Mouse (Mus musculus): ENCODE results near the gene Slc5a9.
"Not testable (repeated sequence)": the region's sequence is repeated elsewhere in the genome, so short reads cannot be mapped to it uniquely, and the experiment has no call there.

The Slc5a9 gene

GRCm38 (mm10) chr4:111902775-111903174, at the start of gene Slc5a9:
Gene Slc5a9 (minus strand): TSS chr4:111902918.
- no peak for DNase-seq (ENCODE audit: low read depth in 1 of 2, low spot score in 2 of 2)

DNA sequence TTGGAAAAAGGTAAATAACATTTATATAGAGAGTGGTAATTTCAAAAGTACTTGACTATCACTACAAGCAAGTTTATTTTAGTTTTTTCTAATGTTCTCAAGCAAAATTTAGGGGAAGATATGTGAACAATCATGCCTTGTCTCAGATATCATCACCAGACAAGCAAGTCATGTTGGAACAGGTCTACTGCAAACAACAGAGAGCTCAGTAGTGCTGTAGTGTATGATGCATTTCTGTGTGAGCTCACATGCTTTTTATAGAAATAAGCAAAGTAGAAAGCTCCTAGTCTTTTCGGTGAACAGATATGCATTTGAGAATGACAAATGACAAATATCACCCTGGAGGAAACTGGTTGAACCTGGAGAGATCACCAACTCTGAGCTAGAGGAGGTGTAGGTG, 16.4 kb upstream of the Slc5a9 start, which contains the start of gene Skint8:
TSS of gene Skint8 (plus strand) at position 301 of the 400 bp plus-strand sequence.
- no peak for DNase-seq (ENCODE audit: low read depth in 1 of 2, low spot score in 2 of 2)

GRCm38 (mm10) chr4:111907926-111908325, 5.2 kb upstream of the Slc5a9 start:
- no peak for DNase-seq (ENCODE audit: low read depth in 1 of 2, low spot score in 2 of 2)

DNA sequence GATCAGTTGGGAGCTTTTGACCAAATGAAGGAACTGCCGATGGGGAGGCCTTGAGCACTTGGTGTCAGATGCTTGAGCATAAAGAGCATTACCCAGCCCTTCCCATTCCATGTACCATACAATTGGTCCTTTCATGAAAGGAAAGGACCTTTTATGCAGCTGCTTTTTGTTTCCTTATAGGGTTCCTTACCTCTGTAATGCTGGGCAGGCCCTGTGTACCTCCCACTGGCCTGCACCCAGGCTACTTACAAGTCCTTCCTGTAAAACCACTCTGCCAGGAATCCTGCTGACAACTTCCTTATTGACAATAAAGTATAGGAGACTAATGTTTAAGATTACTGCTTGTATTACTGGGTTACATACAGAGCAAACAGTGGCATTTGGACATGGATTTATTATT, 1.2 kb downstream of the Slc5a9 start:
- DNase-seq (ENCODE audit: low read depth in 1 of 2, low spot score in 2 of 2): no peak

DNA sequence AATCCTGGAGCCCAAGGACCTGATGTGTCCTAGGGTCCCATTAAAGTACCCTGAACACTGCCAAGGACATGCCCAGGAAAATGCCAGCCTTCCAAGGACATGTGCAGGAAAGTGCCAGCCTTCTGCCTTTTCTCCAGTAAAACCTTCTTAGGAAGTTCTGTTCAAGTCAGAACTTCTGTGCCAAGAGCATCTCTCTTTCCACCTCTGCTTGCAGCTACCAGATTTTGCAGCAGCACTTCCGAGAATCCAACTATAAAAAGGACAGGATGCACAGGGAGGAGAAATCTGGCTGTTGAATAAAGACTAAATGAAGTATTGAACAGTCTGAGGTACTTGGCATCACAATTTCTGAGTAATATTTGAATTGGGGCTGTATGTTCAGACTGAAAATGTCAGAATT, 2.2 kb downstream of the Slc5a9 start:
- DNase-seq (ENCODE audit: low read depth in 1 of 2, low spot score in 2 of 2): not testable (repeated sequence)

GRCm38 (mm10) chr4:111898566-111898965, 4.2 kb downstream of the Slc5a9 start:
- no peak for DNase-seq (ENCODE audit: low read depth in 1 of 2, low spot score in 2 of 2)

DNA sequence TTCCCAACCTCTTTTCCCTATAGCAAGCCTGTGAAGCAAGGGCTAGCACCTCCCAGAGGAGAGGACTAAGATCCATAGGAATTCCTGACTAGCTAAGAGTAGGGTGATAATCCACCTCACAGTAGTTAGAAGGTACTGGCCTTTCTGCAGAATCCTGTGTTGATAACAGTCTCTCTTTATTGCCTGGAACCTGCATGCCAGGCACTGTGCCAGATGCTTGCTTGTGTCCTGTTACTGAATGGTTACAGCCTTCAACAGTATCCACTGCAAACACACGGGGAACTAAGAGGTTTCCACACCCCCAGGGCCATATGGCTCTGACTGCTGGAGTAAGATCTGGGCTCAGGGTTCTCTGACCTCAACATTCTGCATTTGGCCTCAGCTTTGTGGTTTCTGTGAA, 5.0 kb downstream of the Slc5a9 start:
- DNase-seq (ENCODE audit: low read depth in 1 of 2, low spot score in 2 of 2): no peak

GRCm38 (mm10) chr4:111892138-111892537, 10.6 kb downstream of the Slc5a9 start:
- DNase-seq (ENCODE audit: low read depth in 1 of 2, low spot score in 2 of 2): no peak

DNA sequence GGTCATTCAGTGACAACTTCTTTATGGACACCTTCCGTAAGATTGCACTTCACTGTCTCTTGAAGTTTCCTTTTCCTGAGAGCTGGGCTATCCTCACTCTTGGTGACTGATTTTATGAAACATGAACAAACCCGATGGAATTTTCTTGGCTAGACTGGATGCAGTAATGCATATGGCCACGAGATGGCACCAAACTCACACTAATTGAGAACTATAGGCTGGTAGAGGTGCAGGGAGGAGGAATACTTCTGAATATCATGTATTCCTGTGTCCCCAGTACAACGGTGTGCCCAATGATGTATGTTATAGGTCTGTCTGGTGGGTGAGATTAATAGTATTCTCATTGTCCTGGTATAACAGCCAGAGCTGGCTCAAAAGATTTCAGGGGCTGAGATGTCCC, 16.1 kb downstream of the Slc5a9 start:
- peak in 1 of 2 experiments; percentile 3 for DNase-seq (ENCODE audit: low read depth in 1 of 2, low spot score in 2 of 2)

DNA sequence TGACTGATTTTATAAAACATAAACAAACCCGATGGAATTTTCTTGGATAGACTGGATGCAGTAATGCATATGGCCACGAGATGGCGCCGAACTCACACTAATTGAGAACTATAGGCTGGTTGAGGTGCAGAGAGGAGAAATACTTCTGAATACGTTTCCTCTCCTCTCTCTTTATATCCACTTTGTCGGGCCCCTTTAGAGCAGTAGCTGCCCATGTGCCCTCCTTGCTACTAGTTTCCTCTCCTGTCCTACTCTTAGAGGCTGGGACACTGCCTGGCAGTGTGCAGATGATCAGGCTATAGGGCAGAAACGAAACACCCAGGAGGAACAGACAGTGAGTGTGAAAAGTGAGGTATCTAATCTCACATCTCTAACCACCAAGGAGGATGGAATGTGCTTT, 16.7 kb downstream of the Slc5a9 start:
- DNase-seq (ENCODE audit: low read depth in 1 of 2, low spot score in 2 of 2): peak in 1 of 2 experiments; percentile 6

- DNase-seq (ENCODE audit: low read depth in 1 of 2, low spot score in 2 of 2): no peak
Measured at GRCm38 (mm10) chr4:111883543-111883942, 19.2 kb downstream of the Slc5a9 start.

GRCm38 (mm10) chr4:111880112-111880875, 22.4 kb downstream of the Slc5a9 start:
- DNase-seq (ENCODE audit: low read depth in 1 of 2, low spot score in 2 of 2): no peak

DNA sequence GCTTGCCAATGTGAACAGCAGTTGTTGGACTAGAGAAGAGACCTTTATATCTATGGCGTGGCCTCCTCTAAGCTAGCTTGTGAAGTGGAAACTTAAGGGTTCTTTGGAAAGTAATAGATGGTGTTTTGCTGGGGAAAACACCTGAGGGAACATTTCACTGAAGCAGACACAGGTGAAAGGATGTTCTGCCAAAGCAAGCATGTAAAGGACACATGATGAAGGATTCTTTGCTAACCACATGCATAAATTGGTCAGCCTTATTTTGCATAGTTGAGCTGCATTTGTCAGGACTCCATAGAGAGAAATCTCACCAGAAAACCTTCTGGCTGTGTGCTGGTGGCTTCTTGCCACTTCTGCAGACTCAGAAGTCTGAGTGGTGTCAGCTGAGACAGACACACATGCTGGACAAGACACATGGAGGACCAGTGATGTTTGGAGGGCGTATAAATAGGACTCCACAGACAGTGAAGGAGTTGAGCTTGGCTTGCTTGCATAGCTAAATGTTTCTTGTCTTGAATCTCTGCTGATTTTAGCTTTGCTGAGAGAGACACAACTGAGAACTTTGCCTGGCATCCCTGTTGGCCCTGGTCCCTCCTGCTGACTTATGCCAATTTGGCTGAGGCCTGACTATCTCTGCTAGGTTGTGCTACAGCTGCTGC, 34.8 kb downstream of the Slc5a9 start:
- DNase-seq (ENCODE audit: low read depth in 1 of 2, low spot score in 2 of 2): no peak

- DNase-seq (ENCODE audit: low read depth in 1 of 2, low spot score in 2 of 2): no peak
Measured at GRCm38 (mm10) chr4:111866701-111867100, 36.0 kb downstream of the Slc5a9 start.

GRCm38 (mm10) chr4:111852626-111853025, 50.1 kb downstream of the Slc5a9 start:
- DNase-seq (ENCODE audit: low read depth in 1 of 2, low spot score in 2 of 2): no peak

GRCm38 (mm10) chr4:111838882-111839281, 63.8 kb downstream of the Slc5a9 start:
- DNase-seq (ENCODE audit: low read depth in 1 of 2, low spot score in 2 of 2): no peak
